Comparison of ENCODE assay signal across 14 mouse cellular contexts in the genomic region with DNA sequence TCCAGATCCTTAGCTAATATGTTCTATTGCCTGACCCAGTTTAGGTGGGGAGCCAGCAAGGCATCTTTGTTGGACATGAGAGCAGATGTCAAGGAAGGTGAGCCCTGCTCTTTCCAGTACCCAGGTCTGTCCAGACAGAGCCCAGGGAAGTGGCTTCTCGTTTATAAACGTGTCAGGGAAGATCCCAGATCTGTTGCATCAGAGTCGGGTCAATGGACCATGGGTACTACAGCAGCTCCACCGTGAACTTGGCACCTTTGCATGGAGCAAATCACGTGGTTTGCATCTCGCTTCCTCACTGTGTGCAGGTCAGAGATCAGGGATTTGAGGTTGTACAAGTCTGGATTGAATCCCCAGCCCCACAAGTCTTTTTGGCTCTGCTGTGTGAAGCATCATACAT.
"Had no signal": no experiment of that assay in that cellular context is flagged by ENCODE, and none has a peak within 500 bp of the region (broad histone marks: within the 10 kb centered on the region; RNA-seq: fewer than 3 reads in every experiment).

No protein-coding gene starts in this region.

- H3K27me3 ChIP-seq: intestine, embryonic 15.5 days; limb, embryonic 15.5 days; liver, embryonic 15.5 days; neural tube, embryonic 12.5 days had no signal

- H3K9me3 ChIP-seq: intestine, embryonic 15.5 days; limb, embryonic 15.5 days; liver, embryonic 15.5 days; midbrain, embryonic 10.5 days; neural tube, embryonic 12.5 days had no signal

- DNase-seq: layer of hippocampus, adult 9-11 months; layer of hippocampus, postnatal 36 days; lung, embryonic 14.5 days; lung, postnatal 10 days; midbrain, embryonic 14.5 days; thymus, adult 18-20 months; thymus, postnatal 14 days had no signal

- H3K4me3 ChIP-seq: intestine, embryonic 15.5 days; limb, embryonic 15.5 days; liver, embryonic 15.5 days; midbrain, embryonic 10.5 days; myocyte; neural tube, embryonic 12.5 days had no signal

- H3K27ac ChIP-seq: intestine, embryonic 15.5 days; limb, embryonic 15.5 days; liver, embryonic 15.5 days; midbrain, embryonic 10.5 days; neural tube, embryonic 12.5 days; stomach, postnatal 0 days had no signal

- H3K9ac ChIP-seq: intestine, embryonic 15.5 days; limb, embryonic 15.5 days; liver, embryonic 15.5 days; lung, embryonic 14.5 days; neural tube, embryonic 12.5 days had no signal

- H3K4me2 ChIP-seq: intestine, embryonic 15.5 days; limb, embryonic 15.5 days; liver, embryonic 15.5 days; lung, embryonic 14.5 days; neural tube, embryonic 12.5 days had no signal

- H3K4me1 ChIP-seq: intestine, embryonic 15.5 days; limb, embryonic 15.5 days; liver, embryonic 15.5 days; neural tube, embryonic 12.5 days had no signal

- ATAC-seq: intestine, embryonic 15.5 days had no signal

- H3K36me3 ChIP-seq: intestine, embryonic 15.5 days; limb, embryonic 15.5 days; liver, embryonic 15.5 days; midbrain, embryonic 10.5 days; neural tube, embryonic 12.5 days had no signal
